Mouse (Mus musculus): ENCODE results near the gene Cdh3. TPM values are rescaled to one million over a fixed set of nuclear protein-coding genes. Genes with fewer than 3 reads are reported as not detected.
A peak's percentile ranks its signal among the peaks of the same experiment; 100 is the strongest.

Gene Cdh3
- polyA plus RNA-seq, 1 experiment from 2014 or later, result 8.5 TPM

- H3K36me3 ChIP-seq, result no peaks in the 10 kb centered on the region
- no peak overlapping the region for H3K4me3 ChIP-seq (replicated peaks)
- WGBS, result 24% methylated on average over 7 of the region's 7 CpGs
- no peak overlapping the region for H3K27ac ChIP-seq (replicated peaks)
- H3K27me3 ChIP-seq (replicated peaks), result peaks cover 32% of the 10 kb centered on the region
- H3K9ac ChIP-seq (replicated peaks), result no peak overlapping the region
- H3K9me3 ChIP-seq (replicated peaks), result no peaks in the 10 kb centered on the region
- no peak for ATAC-seq (ENCODE audit: low FRiP score)
- H3K4me1 ChIP-seq, result peaks cover 20% of the 10 kb centered on the region
- no peak overlapping the region for H3K4me2 ChIP-seq
These were observed 88.7 kb downstream of the Cdh3 start for GRCm38 (mm10) chr8:106599265-106599979.

- H3K27me3 ChIP-seq (replicated peaks), result peaks cover 54% of the 10 kb centered on the region
- no peaks in the 10 kb centered on the region for H3K9me3 ChIP-seq (replicated peaks)
- no peaks in the 10 kb centered on the region for H3K36me3 ChIP-seq
- peak within 1 kb of the TSS; percentile 44 for H3K4me3 ChIP-seq (replicated peaks)
- H3K4me2 ChIP-seq, result peak within 1 kb of the TSS; percentile 80
- no peak; the same call in 1 of the 2 replicates for ATAC-seq (ENCODE audit: low FRiP score)
- no peak within 1 kb of the TSS for H3K27ac ChIP-seq (replicated peaks)
- peaks cover 21% of the 10 kb centered on the region for H3K4me1 ChIP-seq
- WGBS, result under 1% methylated on average over 53 of the region's 53 CpGs
- peak within 1 kb of the TSS; percentile 29 for H3K9ac ChIP-seq (replicated peaks)
These were observed 92.6 kb downstream of the Cdh3 start, which contains the start of gene Cdh1 for GRCm38 (mm10) chr8:106603131-106603819. TSS of gene Cdh1 (plus strand) at chr8:106603351.

- Histone ChIP-seq H3K27ac (replicated peaks) (no peak overlapping the region), H3K9ac (replicated peaks) (0 out of 2 replicates have a peak overlapping the region, but pooled peaks have one; percentile 29), H3K4me3 (replicated peaks) (peak overlapping the region; percentile 44), H3K4me2 (peak overlapping the region; percentile 80), H3K36me3 (no peaks in the 10 kb centered on the region), H3K4me1 (peaks cover 21% of the 10 kb centered on the region), H3K27me3 (replicated peaks) (peaks cover 57% of the 10 kb centered on the region), H3K9me3 (replicated peaks) (no peaks in the 10 kb centered on the region)
- ATAC-seq (ENCODE audit: low FRiP score), result no peak
- under 1% methylated on average over 19 of the region's 19 CpGs for WGBS
These were observed 93.2 kb downstream of the Cdh3 start for GRCm38 (mm10) chr8:106603933-106604332.

- 78% methylated on average over 7 of the region's 7 CpGs for WGBS
These were observed 95.0 kb downstream of the Cdh3 start for GRCm38 (mm10) chr8:106605657-106606056.

GRCm38 (mm10) chr8:106606121-106606520, 95.4 kb downstream of the Cdh3 start:
- H3K4me1 ChIP-seq, result peaks cover 21% of the 10 kb centered on the region
- H3K9ac ChIP-seq (replicated peaks), result no peak overlapping the region
- no peaks in the 10 kb centered on the region for H3K9me3 ChIP-seq (replicated peaks)
- H3K36me3 ChIP-seq, result no peaks in the 10 kb centered on the region
- WGBS, result 52% methylated on average over 4 of the region's 4 CpGs
- ATAC-seq (ENCODE audit: low FRiP score), result no peak
- H3K27ac ChIP-seq (replicated peaks), result no peak overlapping the region
- no peak overlapping the region for H3K4me2 ChIP-seq
- H3K4me3 ChIP-seq (replicated peaks), result no peak overlapping the region
- peaks cover 57% of the 10 kb centered on the region for H3K27me3 ChIP-seq (replicated peaks)

More at GRCm38 (mm10) chr8:106605657-106606056, 95.0 kb downstream of the Cdh3 start:
- Histone ChIP-seq H3K4me2 (no peak overlapping the region), H3K36me3 (no peaks in the 10 kb centered on the region), H3K9ac (replicated peaks) (no peak overlapping the region), H3K27me3 (replicated peaks) (peaks cover 57% of the 10 kb centered on the region), H3K27ac (replicated peaks) (no peak overlapping the region), H3K9me3 (replicated peaks) (no peaks in the 10 kb centered on the region), H3K4me1 (peaks cover 21% of the 10 kb centered on the region), H3K4me3 (replicated peaks) (no peak overlapping the region)
- no peak for ATAC-seq (ENCODE audit: low FRiP score)

GRCm38 (mm10) chr8:106606601-106607145, 96.0 kb downstream of the Cdh3 start:
- Histone ChIP-seq H3K4me3 (replicated peaks) (no peak overlapping the region), H3K4me1 (peaks cover 21% of the 10 kb centered on the region), H3K27ac (replicated peaks) (no peak overlapping the region), H3K36me3 (no peaks in the 10 kb centered on the region), H3K9me3 (replicated peaks) (no peaks in the 10 kb centered on the region), H3K4me2 (no peak overlapping the region), H3K27me3 (replicated peaks) (peaks cover 52% of the 10 kb centered on the region), H3K9ac (replicated peaks) (no peak overlapping the region)
- ATAC-seq (ENCODE audit: low FRiP score), result no peak
- 44% methylated on average over 15 of the region's 15 CpGs for WGBS

Other genes with a start within 250 kb of the Cdh3 start
- gene Smpd3, start 172.9 kb upstream of the Cdh3 start, polyA plus RNA-seq (2015; fragmentation: Nextera tagmentation; extraction: Ambion mirVana), result 45.1 and 50.1 TPM in 2 replicates
- 34.2 and 39.3 TPM in 2 replicates for gene Zfp90, start 95.6 kb upstream of the Cdh3 start, polyA plus RNA-seq (2015; fragmentation: Nextera tagmentation; extraction: Ambion mirVana)
- not detected in 2 replicates for gene 6030452D12Rik, start 10.4 kb upstream of the Cdh3 start, polyA plus RNA-seq (2015; fragmentation: Nextera tagmentation; extraction: Ambion mirVana)
- 9.4 and 11.1 TPM in 2 replicates for gene Gm10073, start 62.6 kb downstream of the Cdh3 start, polyA plus RNA-seq (2015; fragmentation: Nextera tagmentation; extraction: Ambion mirVana)
- 1.9 and 21.6 TPM in 2 replicates for gene Cdh1, start 92.5 kb downstream of the Cdh3 start, polyA plus RNA-seq (2015; fragmentation: Nextera tagmentation; extraction: Ambion mirVana)
- 6.2 and 6.8 TPM in 2 replicates for gene Tango6, start 172.2 kb downstream of the Cdh3 start, polyA plus RNA-seq (2015; fragmentation: Nextera tagmentation; extraction: Ambion mirVana)

All from neural tube, embryonic 15.5 days (tissue).